Mouse (Mus musculus): Measurements from ENCODE around the gene Bcl11a. TPM values are rescaled to one million over a fixed set of nuclear protein-coding genes. Genes with fewer than 3 reads are reported as not detected.

Bcl11a gene
- polyA plus RNA-seq, 1 experiment from 2014 or later: 117 TPM

- Histone ChIP-seq H3K9ac (replicated peaks; ENCODE audit: low read length) (no peak overlapping the region), H3K4me2 (ENCODE audit: low read length) (peak overlapping the region; percentile 55)
- DNase-seq: peak; percentile 35
Measured at GRCm38 (mm10) chr11:24062495-24063096, 15.3 kb upstream of the Bcl11a start.

DNA sequence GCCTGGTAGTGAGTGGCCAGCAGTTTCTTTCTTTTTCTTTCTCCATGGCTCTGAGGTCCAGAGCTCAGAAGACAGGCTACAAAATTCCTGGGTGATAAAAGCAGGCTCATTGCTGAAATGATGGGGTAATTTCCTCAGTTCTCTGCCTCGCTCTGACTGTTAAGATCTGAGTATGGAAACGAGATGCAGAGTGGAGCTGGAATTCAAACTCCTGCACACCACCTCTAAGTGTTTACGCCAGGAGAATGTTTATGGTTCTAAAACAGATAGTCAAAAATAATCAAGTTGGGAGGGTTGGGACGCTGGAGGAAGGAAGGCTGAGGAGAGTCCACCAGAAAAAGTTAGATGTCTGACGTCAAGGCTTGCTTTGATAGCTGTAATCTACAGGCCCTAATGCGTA, 13.6 kb upstream of the Bcl11a start:
- 85% methylated on average over 6 of the region's 6 CpGs for WGBS
- no peak overlapping the region for H3K4me3 ChIP-seq (replicated peaks; ENCODE audit: low read depth, low read length)
- peaks cover 13% of the 10 kb centered on the region for H3K4me1 ChIP-seq (ENCODE audit: control insufficient read depth, insufficient read depth, low read length)
- ATAC-seq (ENCODE audit: low FRiP score, low TSS enrichment) (no peak), DNase-seq (no peak)
- no peaks in the 10 kb centered on the region for H3K9me3 ChIP-seq (ENCODE audit: control insufficient read depth, low read length)
- H3K27me3 ChIP-seq (ENCODE audit: control insufficient read depth, insufficient read depth, low read length): no peaks in the 10 kb centered on the region
- no peak overlapping the region for H3K9ac ChIP-seq (replicated peaks; ENCODE audit: low read length)
- H3K36me3 ChIP-seq (ENCODE audit: control insufficient read depth, insufficient read depth, low read length): no peaks in the 10 kb centered on the region
- no peak overlapping the region for H3K4me2 ChIP-seq (ENCODE audit: low read length)
- no peak overlapping the region for H3K27ac ChIP-seq (replicated peaks; ENCODE audit: low read depth, low read length)

More at GRCm38 (mm10) chr11:24062495-24063096, 15.3 kb upstream of the Bcl11a start:
- H3K9me3 ChIP-seq (ENCODE audit: control insufficient read depth, low read length): no peaks in the 10 kb centered on the region
- ATAC-seq (ENCODE audit: low FRiP score, low TSS enrichment): peak; percentile 51
- H3K4me1 ChIP-seq (ENCODE audit: control insufficient read depth, insufficient read depth, low read length): peaks cover 13% of the 10 kb centered on the region
- peak overlapping the region; percentile 58 for H3K27ac ChIP-seq (replicated peaks; ENCODE audit: low read depth, low read length)
- no peak overlapping the region for H3K4me3 ChIP-seq (replicated peaks; ENCODE audit: low read depth, low read length)
- 22% methylated on average over 9 of the region's 9 CpGs for WGBS
- no peaks in the 10 kb centered on the region for H3K36me3 ChIP-seq (ENCODE audit: control insufficient read depth, insufficient read depth, low read length)
- H3K27me3 ChIP-seq (ENCODE audit: control insufficient read depth, insufficient read depth, low read length): no peaks in the 10 kb centered on the region

- no peak overlapping the region for H3K4me3 ChIP-seq (replicated peaks; ENCODE audit: low read depth, low read length)
- no peak overlapping the region for H3K4me2 ChIP-seq (ENCODE audit: low read length)
- peak; percentile 79 for DNase-seq
- ATAC-seq (ENCODE audit: low FRiP score, low TSS enrichment): peak; percentile 64; the same call in 1 of the 2 replicates
- H3K4me1 ChIP-seq (ENCODE audit: control insufficient read depth, insufficient read depth, low read length): peaks cover 12% of the 10 kb centered on the region
- 42% methylated on average over 4 of the region's 4 CpGs for WGBS
- H3K36me3 ChIP-seq (ENCODE audit: control insufficient read depth, insufficient read depth, low read length): no peaks in the 10 kb centered on the region
- H3K9me3 ChIP-seq (ENCODE audit: control insufficient read depth, low read length): no peaks in the 10 kb centered on the region
- no peak overlapping the region for H3K27ac ChIP-seq (replicated peaks; ENCODE audit: low read depth, low read length)
- no peak overlapping the region for H3K9ac ChIP-seq (replicated peaks; ENCODE audit: low read length)
- no peaks in the 10 kb centered on the region for H3K27me3 ChIP-seq (ENCODE audit: control insufficient read depth, insufficient read depth, low read length)
Measured at GRCm38 (mm10) chr11:24065313-24065712, 12.5 kb upstream of the Bcl11a start.

- Histone ChIP-seq H3K27me3 (ENCODE audit: control insufficient read depth, insufficient read depth, low read length) (no peaks in the 10 kb centered on the region), H3K27ac (replicated peaks; ENCODE audit: low read depth, low read length) (0 out of 2 replicates have a peak overlapping the region, but pooled peaks have one; percentile 13), H3K9ac (replicated peaks; ENCODE audit: low read length) (peak overlapping the region; percentile 90; the same call in 1 of the 2 replicates), H3K36me3 (ENCODE audit: control insufficient read depth, insufficient read depth, low read length) (no peaks in the 10 kb centered on the region), H3K9me3 (ENCODE audit: control insufficient read depth, low read length) (no peaks in the 10 kb centered on the region), H3K4me1 (ENCODE audit: control insufficient read depth, insufficient read depth, low read length) (peaks cover 16% of the 10 kb centered on the region; the same call in 1 of the 2 replicates), H3K4me3 (replicated peaks; ENCODE audit: low read depth, low read length) (peak overlapping the region; percentile 67), H3K4me2 (ENCODE audit: low read length) (peak overlapping the region; percentile 99)
- no peak for ATAC-seq (ENCODE audit: low FRiP score, low TSS enrichment)
- DNase-seq: peak; percentile 73
- WGBS: under 1% methylated on average over 18 of the region's 18 CpGs
Measured at GRCm38 (mm10) chr11:24074021-24074591, 3.8 kb upstream of the Bcl11a start.

GRCm38 (mm10) chr11:24074634-24075104, 3.2 kb upstream of the Bcl11a start, which contains the start of gene A830031A19Rik:
Gene A830031A19Rik, minus strand, starts transcription at chr11:24075054.
- no peaks in the 10 kb centered on the region for H3K27me3 ChIP-seq (ENCODE audit: control insufficient read depth, insufficient read depth, low read length)
- H3K9me3 ChIP-seq (ENCODE audit: control insufficient read depth, low read length): no peaks in the 10 kb centered on the region
- H3K9ac ChIP-seq (replicated peaks; ENCODE audit: low read length): peak within 1 kb of the TSS; percentile 90
- ATAC-seq (ENCODE audit: low FRiP score, low TSS enrichment) (no peak), DNase-seq (no peak)
- H3K36me3 ChIP-seq (ENCODE audit: control insufficient read depth, insufficient read depth, low read length): no peaks in the 10 kb centered on the region
- peak within 1 kb of the TSS; percentile 96 for H3K27ac ChIP-seq (replicated peaks; ENCODE audit: low read depth, low read length)
- WGBS: under 1% methylated on average over 11 of the region's 11 CpGs
- H3K4me3 ChIP-seq (replicated peaks; ENCODE audit: low read depth, low read length): peak within 1 kb of the TSS; percentile 67
- H3K4me2 ChIP-seq (ENCODE audit: low read length): peak within 1 kb of the TSS; percentile 99
- H3K4me1 ChIP-seq (ENCODE audit: control insufficient read depth, insufficient read depth, low read length): peaks cover 16% of the 10 kb centered on the region; the same call in 1 of the 2 replicates

GRCm38 (mm10) chr11:24075486-24076126, 2.2 kb upstream of the Bcl11a start:
- no peak for DNase-seq
- Histone ChIP-seq H3K4me2 (ENCODE audit: low read length) (peak overlapping the region; percentile 99), H3K4me3 (replicated peaks; ENCODE audit: low read depth, low read length) (peak overlapping the region; percentile 67), H3K9ac (replicated peaks; ENCODE audit: low read length) (peak overlapping the region; percentile 90), H3K36me3 (ENCODE audit: control insufficient read depth, insufficient read depth, low read length) (no peaks in the 10 kb centered on the region), H3K4me1 (ENCODE audit: control insufficient read depth, insufficient read depth, low read length) (peaks cover 16% of the 10 kb centered on the region; the same call in 1 of the 2 replicates), H3K27ac (replicated peaks; ENCODE audit: low read depth, low read length) (peak overlapping the region; percentile 96), H3K27me3 (ENCODE audit: control insufficient read depth, insufficient read depth, low read length) (no peaks in the 10 kb centered on the region), H3K9me3 (ENCODE audit: control insufficient read depth, low read length) (no peaks in the 10 kb centered on the region)
- under 1% methylated on average over 17 of the region's 17 CpGs for WGBS
- no peak for ATAC-seq (ENCODE audit: low FRiP score, low TSS enrichment)

DNA sequence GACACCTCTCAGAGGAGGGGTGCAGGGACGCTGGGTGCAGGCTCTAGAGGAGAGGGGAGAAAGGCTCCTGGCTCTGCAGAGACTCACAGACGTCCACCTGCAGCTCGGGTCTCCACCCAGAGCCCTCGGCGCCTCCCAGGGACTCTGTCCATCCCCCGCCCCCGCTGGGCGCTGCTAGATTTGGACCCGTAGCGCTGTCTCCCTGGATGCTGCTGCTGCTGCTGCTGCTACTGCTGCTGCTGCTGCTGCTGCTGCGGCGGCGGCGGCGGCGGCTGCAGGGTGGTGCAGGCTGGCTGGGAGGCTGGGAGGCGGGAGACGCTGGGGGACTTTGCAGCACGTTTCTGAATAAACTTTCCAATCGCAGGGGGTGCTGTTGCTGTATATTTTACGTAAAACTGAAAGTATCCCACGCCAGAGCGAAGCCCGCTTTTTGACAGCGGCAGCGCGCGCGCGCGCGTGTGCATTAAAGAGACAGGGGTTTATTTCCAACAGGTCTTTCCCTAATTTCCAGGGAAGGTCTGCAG, 1.7 kb upstream of the Bcl11a start:
- H3K36me3 ChIP-seq (ENCODE audit: control insufficient read depth, insufficient read depth, low read length): no peaks in the 10 kb centered on the region
- no peaks in the 10 kb centered on the region for H3K9me3 ChIP-seq (ENCODE audit: control insufficient read depth, low read length)
- H3K9ac ChIP-seq (replicated peaks; ENCODE audit: low read length): peak overlapping the region; percentile 90
- H3K4me3 ChIP-seq (replicated peaks; ENCODE audit: low read depth, low read length): peak overlapping the region; percentile 67
- peak overlapping the region; percentile 96 for H3K27ac ChIP-seq (replicated peaks; ENCODE audit: low read depth, low read length)
- H3K27me3 ChIP-seq (ENCODE audit: control insufficient read depth, insufficient read depth, low read length): no peaks in the 10 kb centered on the region
- ATAC-seq (ENCODE audit: low FRiP score, low TSS enrichment): peak; percentile 25
- WGBS: under 1% methylated on average over 32 of the region's 32 CpGs
- peaks cover 16% of the 10 kb centered on the region; the same call in 1 of the 2 replicates for H3K4me1 ChIP-seq (ENCODE audit: control insufficient read depth, insufficient read depth, low read length)
- H3K4me2 ChIP-seq (ENCODE audit: low read length): peak overlapping the region; percentile 99
- DNase-seq: peak; percentile 95

GRCm38 (mm10) chr11:24076821-24077730, 780 bp upstream of the Bcl11a start:
- Histone ChIP-seq H3K27ac (replicated peaks; ENCODE audit: low read depth, low read length) (peak overlapping the region; percentile 96), H3K4me3 (replicated peaks; ENCODE audit: low read depth, low read length) (peak overlapping the region; percentile 67), H3K9me3 (ENCODE audit: control insufficient read depth, low read length) (no peaks in the 10 kb centered on the region), H3K4me2 (ENCODE audit: low read length) (peak overlapping the region; percentile 99), H3K27me3 (ENCODE audit: control insufficient read depth, insufficient read depth, low read length) (no peaks in the 10 kb centered on the region), H3K9ac (replicated peaks; ENCODE audit: low read length) (peak overlapping the region; percentile 90), H3K4me1 (ENCODE audit: control insufficient read depth, insufficient read depth, low read length) (peaks cover 16% of the 10 kb centered on the region; the same call in 1 of the 2 replicates), H3K36me3 (ENCODE audit: control insufficient read depth, insufficient read depth, low read length) (no peaks in the 10 kb centered on the region)
- DNase-seq: peak; percentile 80
- under 1% methylated on average over 59 of the region's 59 CpGs for WGBS
- peak; percentile 48 for ATAC-seq (ENCODE audit: low FRiP score, low TSS enrichment)

All from midbrain, embryonic 14.5 days (tissue).